Mouse (Mus musculus): ENCODE data around the gene Fgfr2. TPM values are rescaled to one million over a fixed set of nuclear protein-coding genes. Genes with fewer than 3 reads are reported as not detected.

Gene Fgfr2
- polyA plus RNA-seq, 1 experiment, result 1.7 TPM

- H3K79me3 ChIP-seq (ENCODE audit: low read depth), result no peaks in the 10 kb centered on the region
- no peaks in the 10 kb centered on the region for H3K79me2 ChIP-seq (ENCODE audit: control insufficient read depth, insufficient read depth)
- no peak overlapping the region for H3K4me3 ChIP-seq (ENCODE audit: insufficient read depth, poor library complexity, severe bottlenecking)
- H3K27me3 ChIP-seq (ENCODE audit: control insufficient read depth, insufficient read depth, insufficient read length), result no peaks in the 10 kb centered on the region
- peaks cover 20% of the 10 kb centered on the region for H3K36me3 ChIP-seq (ENCODE audit: control insufficient read depth, insufficient read depth)
- H3ac ChIP-seq (ENCODE audit: control insufficient read depth, insufficient read length, low read depth), result no peak overlapping the region
- TF ChIP-seq FOSL1 (IDR thresholded peaks at IDR 0.05; ENCODE audit: insufficient read depth, low read length, poor library complexity, severe bottlenecking) (no peak), MYOG (IDR thresholded peaks at IDR 0.05; ENCODE audit: control insufficient read depth, extremely low read depth, insufficient read length) (no peak), USF1 (IDR thresholded peaks at IDR 0.05; ENCODE audit: low read depth) (no peak), MAX (IDR thresholded peaks at IDR 0.05) (no peak), MYOD1 (IDR thresholded peaks at IDR 0.05; ENCODE audit: control insufficient read depth, insufficient read length, low read depth) (no peak), CEBPB (IDR thresholded peaks at IDR 0.05; ENCODE audit: low read depth) (no peak), CTCF (IDR thresholded peaks at IDR 0.05; ENCODE audit: control insufficient read depth, insufficient read depth, insufficient read length) (no peak)
These were observed 2365.8 kb downstream of the Fgfr2 start for GRCm38 (mm10) chr7:130757326-130757865.

- no peak for TF ChIP-seq MAX (IDR thresholded peaks at IDR 0.05)
- H3K36me3 ChIP-seq (ENCODE audit: control insufficient read depth, insufficient read depth), result peaks cover 20% of the 10 kb centered on the region
- H3ac ChIP-seq (ENCODE audit: control insufficient read depth, insufficient read length, low read depth), result no peak overlapping the region
- H3K4me3 ChIP-seq (ENCODE audit: insufficient read depth, poor library complexity, severe bottlenecking), result no peak overlapping the region
- no peaks in the 10 kb centered on the region for H3K79me2 ChIP-seq (ENCODE audit: control insufficient read depth, insufficient read depth)
- H3K27me3 ChIP-seq (ENCODE audit: control insufficient read depth, insufficient read depth, insufficient read length), result no peaks in the 10 kb centered on the region
- no peaks in the 10 kb centered on the region for H3K79me3 ChIP-seq (ENCODE audit: low read depth)
These were observed 2366.8 kb downstream of the Fgfr2 start for GRCm38 (mm10) chr7:130756343-130756835.

GRCm38 (mm10) chr7:130754790-130755189, 2368.4 kb downstream of the Fgfr2 start:
- Histone ChIP-seq H3K79me2 (ENCODE audit: control insufficient read depth, insufficient read depth) (no peaks in the 10 kb centered on the region), H3K36me3 (ENCODE audit: control insufficient read depth, insufficient read depth) (peaks cover 23% of the 10 kb centered on the region), H3K27me3 (ENCODE audit: control insufficient read depth, insufficient read depth, insufficient read length) (no peaks in the 10 kb centered on the region), H3K79me3 (ENCODE audit: low read depth) (no peaks in the 10 kb centered on the region), H3K4me3 (ENCODE audit: insufficient read depth, poor library complexity, severe bottlenecking) (no peak overlapping the region), H3ac (ENCODE audit: control insufficient read depth, insufficient read length, low read depth) (no peak overlapping the region)
- TF ChIP-seq CEBPB (IDR thresholded peaks at IDR 0.05; ENCODE audit: low read depth), result no peak
- TF ChIP-seq CTCF (IDR thresholded peaks at IDR 0.05; ENCODE audit: control insufficient read depth, insufficient read depth, insufficient read length), result peak; percentile 8

- H3K79me2 ChIP-seq (ENCODE audit: control insufficient read depth, insufficient read depth), result no peaks in the 10 kb centered on the region
- H3ac ChIP-seq (ENCODE audit: control insufficient read depth, insufficient read length, low read depth), result no peak overlapping the region
- peaks cover 34% of the 10 kb centered on the region for H3K36me3 ChIP-seq (ENCODE audit: control insufficient read depth, insufficient read depth)
These were observed 2371.5 kb downstream of the Fgfr2 start for GRCm38 (mm10) chr7:130751678-130752077.

GRCm38 (mm10) chr7:130750752-130751490, 2372.2 kb downstream of the Fgfr2 start:
- H3K79me2 ChIP-seq (ENCODE audit: control insufficient read depth, insufficient read depth), result no peaks in the 10 kb centered on the region
- H3K27me3 ChIP-seq (ENCODE audit: control insufficient read depth, insufficient read depth, insufficient read length), result no peaks in the 10 kb centered on the region
- H3ac ChIP-seq (ENCODE audit: control insufficient read depth, insufficient read length, low read depth), result no peak overlapping the region
- H3K36me3 ChIP-seq (ENCODE audit: control insufficient read depth, insufficient read depth), result peaks cover 39% of the 10 kb centered on the region
- no peak overlapping the region for H3K4me3 ChIP-seq (ENCODE audit: insufficient read depth, poor library complexity, severe bottlenecking)
- no peak for TF ChIP-seq CTCF (IDR thresholded peaks at IDR 0.05; ENCODE audit: control insufficient read depth, insufficient read depth, insufficient read length)
- no peak for TF ChIP-seq MYOD1 (IDR thresholded peaks at IDR 0.05; ENCODE audit: control insufficient read depth, insufficient read length, low read depth)
- no peak for TF ChIP-seq MAX (IDR thresholded peaks at IDR 0.05)
- TF ChIP-seq CEBPB (IDR thresholded peaks at IDR 0.05; ENCODE audit: low read depth), result no peak
- TF ChIP-seq USF1 (IDR thresholded peaks at IDR 0.05; ENCODE audit: low read depth), result no peak
- TF ChIP-seq FOSL1 (IDR thresholded peaks at IDR 0.05; ENCODE audit: insufficient read depth, low read length, poor library complexity, severe bottlenecking), result no peak
- TF ChIP-seq MYOG (IDR thresholded peaks at IDR 0.05; ENCODE audit: control insufficient read depth, extremely low read depth, insufficient read length), result no peak
- no peaks in the 10 kb centered on the region for H3K79me3 ChIP-seq (ENCODE audit: low read depth)

More at GRCm38 (mm10) chr7:130751678-130752077, 2371.5 kb downstream of the Fgfr2 start:
- Histone ChIP-seq H3K79me3 (ENCODE audit: low read depth) (no peaks in the 10 kb centered on the region), H3K4me3 (ENCODE audit: insufficient read depth, poor library complexity, severe bottlenecking) (no peak overlapping the region), H3K27me3 (ENCODE audit: control insufficient read depth, insufficient read depth, insufficient read length) (no peaks in the 10 kb centered on the region)
- TF ChIP-seq MYOD1 (IDR thresholded peaks at IDR 0.05; ENCODE audit: control insufficient read depth, insufficient read length, low read depth), result no peak

- no peaks in the 10 kb centered on the region for H3K79me3 ChIP-seq (ENCODE audit: low read depth)
- no peaks in the 10 kb centered on the region for H3K79me2 ChIP-seq (ENCODE audit: control insufficient read depth, insufficient read depth)
- no peak overlapping the region for H3K4me3 ChIP-seq (ENCODE audit: insufficient read depth, poor library complexity, severe bottlenecking)
- no peak overlapping the region for H3ac ChIP-seq (ENCODE audit: control insufficient read depth, insufficient read length, low read depth)
- no peaks in the 10 kb centered on the region for H3K27me3 ChIP-seq (ENCODE audit: control insufficient read depth, insufficient read depth, insufficient read length)
- no peak for TF ChIP-seq MAX (IDR thresholded peaks at IDR 0.05)
- H3K36me3 ChIP-seq (ENCODE audit: control insufficient read depth, insufficient read depth), result peaks cover 38% of the 10 kb centered on the region
These were observed 2374.0 kb downstream of the Fgfr2 start for GRCm38 (mm10) chr7:130749165-130749564.
